Comparison of ENCODE assay signal across 13 mouse cellular contexts in genomic region chr8:123724752-123725151, GRCm38 (mm10).
A peak's percentile ranks its signal among the peaks of the same experiment; 100 is the strongest.
DNase-seq lines count a peak whose midpoint lies in the region.
"Had no signal": no experiment of that assay in that cellular context is flagged by ENCODE, and none has a peak within 500 bp of the region (broad histone marks: within the 10 kb centered on the region; RNA-seq: fewer than 3 reads in every experiment).

No protein-coding gene starts in this region.

- intact Hi-C loops in left cerebral cortex, postnatal 4 days (cut with DNase I), result loop anchor here (5.0 to 10.0 kb wide), 2 partner anchors 43 to 70 kb away; partner anchors contain the start of gene Rhou
- intact Hi-C loops in left cerebral cortex, postnatal 14 days (cut with DNase I), result loop anchor here (5.0 kb wide), 1 partner anchor 43 kb away; no protein-coding TSS in a partner anchor

- DNase-seq in left cerebral cortex, adult 11 months (ENCODE audit: low spot score), result peak; percentile 57
- no peak for DNase-seq in left cerebral cortex, postnatal 4 days
- DNase-seq in frontal cortex, postnatal 14 days (ENCODE audit: low spot score in 2 of 2), result peak; percentile 47 to 54
- DNase-seq in left cerebral cortex, postnatal 14 days (ENCODE audit: low spot score in 2 of 2), result peak; percentile 66 to 83
- DNase-seq in right cerebral cortex, postnatal 4 days, result peak; percentile 51
- no peak for DNase-seq in MN1 (ENCODE audit: low spot score)
- no peak for DNase-seq in ovary, postnatal 10 days (ENCODE audit: low spot score)
- DNase-seq: adrenal gland, postnatal 25 days; cerebellum, postnatal 10 days; gastrocnemius, postnatal 25 days; kidney, adult 8-10 months; lung, postnatal 14 days; thymus, adult 2 months had no signal

Comparison
In these comparisons a context has a peak if more than half of its experiments do, and no peak if none do; other contexts are left out.
1. DNase-seq: peak in left cerebral cortex, adult 11 months (single experiment), frontal cortex, postnatal 14 days (2 of 2), left cerebral cortex, postnatal 14 days (2 of 2) and right cerebral cortex, postnatal 4 days (single experiment); none in left cerebral cortex, postnatal 4 days (single experiment), MN1 (single experiment) and ovary, postnatal 10 days (single experiment).